Mouse (Mus musculus) regulatory T cell (primary cell): Measurements from ENCODE around the gene D630039A03Rik.

Experiments
- in situ Hi-C: fragments of 300-600 bp; cut with MboI, MseI; formaldehyde crosslinking; loops from one replicate; pipeline ENCODE4 v1.15.1; 2025; ENCODE audit warnings: high pct_unique_total_duplicates

Gene D630039A03Rik

GRCm38 (mm10) chr4:57927464-57928205 lies 11.5 kb upstream of the D630039A03Rik start:
- in situ Hi-C loops = no loop called here

GRCm38 (mm10) chr4:57924556-57925071 lies 8.5 kb upstream of the D630039A03Rik start:
- in situ Hi-C loops = no loop called here

GRCm38 (mm10) chr4:57922171-57922570 lies 6.1 kb upstream of the D630039A03Rik start:
- in situ Hi-C loops = no loop called here

- in situ Hi-C loops = no loop called here
Measured at GRCm38 (mm10) chr4:57920522-57920921, 4.4 kb upstream of the D630039A03Rik start.

- in situ Hi-C loops = no loop called here
Measured at GRCm38 (mm10) chr4:57919494-57920423, 3.7 kb upstream of the D630039A03Rik start.

- in situ Hi-C loops = no loop called here
Measured at GRCm38 (mm10) chr4:57916711-57917110, 614 bp upstream of the D630039A03Rik start.

- in situ Hi-C loops = no loop called here
Measured at GRCm38 (mm10) chr4:57915216-57915965, 706 bp downstream of the D630039A03Rik start.

- in situ Hi-C loops = no loop called here
Measured at GRCm38 (mm10) chr4:57914193-57915190, 1.6 kb downstream of the D630039A03Rik start.

GRCm38 (mm10) chr4:57913021-57913420 lies 3.1 kb downstream of the D630039A03Rik start:
- in situ Hi-C loops = no loop called here

GRCm38 (mm10) chr4:57908860-57909259 lies 7.2 kb downstream of the D630039A03Rik start:
- in situ Hi-C loops = loop anchor here (10.0 kb wide), 2 partner anchors 166 to 234 kb away; no protein-coding TSS in a partner anchor

- in situ Hi-C loops = loop anchor here (10.0 kb wide), 2 partner anchors 168 to 232 kb away; no protein-coding TSS in a partner anchor
Measured at GRCm38 (mm10) chr4:57906708-57907107, 9.4 kb downstream of the D630039A03Rik start.

GRCm38 (mm10) chr4:57904638-57905037 lies 11.5 kb downstream of the D630039A03Rik start:
- in situ Hi-C loops = loop anchor here (10.0 kb wide), 2 partner anchors 170 to 230 kb away; no protein-coding TSS in a partner anchor

- in situ Hi-C loops = loop anchor here (10.0 kb wide), 2 partner anchors 171 to 229 kb away; no protein-coding TSS in a partner anchor
Measured at GRCm38 (mm10) chr4:57904211-57904610, 11.9 kb downstream of the D630039A03Rik start.

GRCm38 (mm10) chr4:57902619-57903018 lies 13.5 kb downstream of the D630039A03Rik start:
- in situ Hi-C loops = loop anchor here (10.0 kb wide), 2 partner anchors 172 to 228 kb away; no protein-coding TSS in a partner anchor

GRCm38 (mm10) chr4:57901210-57901609 lies 14.9 kb downstream of the D630039A03Rik start:
- in situ Hi-C loops = loop anchor here (10.0 kb wide), 2 partner anchors 174 to 226 kb away; no protein-coding TSS in a partner anchor

GRCm38 (mm10) chr4:57896631-57897030 lies 19.5 kb downstream of the D630039A03Rik start:
- in situ Hi-C loops = no loop called here

- in situ Hi-C loops = no loop called here
Measured at GRCm38 (mm10) chr4:57895902-57896301, 20.2 kb downstream of the D630039A03Rik start.

GRCm38 (mm10) chr4:57895140-57895539 lies 21.0 kb downstream of the D630039A03Rik start:
- in situ Hi-C loops = no loop called here

- in situ Hi-C loops = no loop called here
Measured at GRCm38 (mm10) chr4:57892001-57892586, 24.0 kb downstream of the D630039A03Rik start.
